Mouse (Mus musculus) bone marrow macrophage, adult 2 months (primary cell): ENCODE measurements at regions not wholly inside any gene's neighbourhood (a gene's known extent, or its start where the extent isn't known, plus 50 kb on each side); places are given as distances from the start of the nearest gene placed in this dataset.

ENCODE experiments used
- CTCF ChIP-seq: IDR thresholded peaks from 2 replicates; pipeline ENCODE4 v1.5.1; 2012; ENCODE audit warnings: low read depth, mild to moderate bottlenecking, low read length, moderate library complexity
- POLR2A ChIP-seq: IDR thresholded peaks from 2 replicates; pipeline ENCODE4 v1.6.1; 2012; ENCODE audit warnings: mild to moderate bottlenecking, low read depth, low read length, borderline replicate concordance

DNA sequence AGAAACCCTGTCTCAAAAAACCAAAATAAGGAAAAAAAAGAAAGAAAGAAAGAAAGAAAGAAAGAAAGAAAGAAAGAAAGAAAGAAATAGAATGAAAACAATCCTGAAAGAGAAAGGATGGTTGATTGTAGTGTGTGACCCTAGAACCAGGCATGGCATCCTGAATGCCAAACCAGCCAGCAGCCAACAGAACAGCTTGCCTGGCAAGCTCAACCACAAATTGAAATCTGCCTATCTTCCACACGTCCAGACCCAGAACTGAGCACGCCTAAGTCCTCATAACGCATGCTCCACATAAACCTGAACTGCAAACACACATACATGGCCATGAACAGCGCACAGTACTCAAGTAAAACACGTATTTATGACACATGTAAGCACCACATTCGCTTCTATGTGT lies 247.9 kb downstream of the H2al1j start:
- TF ChIP-seq CTCF (no peak), POLR2A (no peak)
